Mouse (Mus musculus) liver, postnatal 0 days (tissue): ENCODE measurements at regions not wholly inside any gene's neighbourhood (a gene's known extent, or its start where the extent isn't known, plus 50 kb on each side); places are given as distances from the start of the nearest gene placed in this dataset.

Source experiments
- CTCF ChIP-seq: sonication (generic); IDR thresholded peaks from 2 replicates; pipeline ENCODE4 v1.5.1; 2016; ENCODE audit warnings: antibody characterized with exemption, low read depth
- EP300 ChIP-seq: IDR thresholded peaks from 2 replicates; pipeline ENCODE4 v1.6.1; 2016; ENCODE audit warnings: antibody characterized with exemption, low read depth, mild to moderate bottlenecking

GRCm38 (mm10) chr16:71717207-71717606 lies 590.9 kb upstream of the Robo1 start:
- TF ChIP-seq CTCF (no peak), EP300 (no peak)
